Mouse (Mus musculus): ENCODE data around the gene Oasl2. TPM values are rescaled to one million over a fixed set of nuclear protein-coding genes. Genes with fewer than 3 reads are reported as not detected.
"Not testable (repeated sequence)": the region's sequence is repeated elsewhere in the genome, so short reads cannot be mapped to it uniquely, and the experiment has no call there.

The Oasl2 gene
- polyA plus RNA-seq, 1 experiment from 2014 or later, result 8.0 TPM

GRCm38 (mm10) chr5:114882319-114882718, 14.4 kb upstream of the Oasl2 start:
- H3K36me3 ChIP-seq; H3K27ac ChIP-seq; ATAC-seq; H3K4me1 ChIP-seq (replicated peaks); H3K27me3 ChIP-seq (replicated peaks); H3K4me2 ChIP-seq (replicated peaks); H3K4me3 ChIP-seq (replicated peaks); H3K9me3 ChIP-seq; H3K9ac ChIP-seq: not testable (repeated sequence)
- 79% methylated on average over 7 of the region's 7 CpGs for WGBS

GRCm38 (mm10) chr5:114883022-114883421, 13.7 kb upstream of the Oasl2 start:
- 86% methylated on average over 11 of the region's 11 CpGs for WGBS
- ATAC-seq, result no peak
- H3K36me3 ChIP-seq, result no peaks in the 10 kb centered on the region
- H3K9me3 ChIP-seq, result no peaks in the 10 kb centered on the region
- no peak overlapping the region for H3K9ac ChIP-seq
- no peak overlapping the region for H3K4me2 ChIP-seq (replicated peaks)
- H3K4me3 ChIP-seq (replicated peaks), result no peak overlapping the region
- no peaks in the 10 kb centered on the region for H3K27me3 ChIP-seq (replicated peaks)
- no peak overlapping the region for H3K27ac ChIP-seq
- no peaks in the 10 kb centered on the region for H3K4me1 ChIP-seq (replicated peaks)

GRCm38 (mm10) chr5:114886801-114887200, 9.9 kb upstream of the Oasl2 start:
- no peaks in the 10 kb centered on the region for H3K4me1 ChIP-seq (replicated peaks)
- H3K9ac ChIP-seq, result no peak overlapping the region
- WGBS, result 83% methylated on average over 6 of the region's 6 CpGs
- no peak overlapping the region for H3K27ac ChIP-seq
- H3K4me2 ChIP-seq (replicated peaks), result no peak overlapping the region
- no peak for ATAC-seq
- no peaks in the 10 kb centered on the region for H3K36me3 ChIP-seq
- H3K4me3 ChIP-seq (replicated peaks), result no peak overlapping the region
- H3K27me3 ChIP-seq (replicated peaks), result no peaks in the 10 kb centered on the region
- H3K9me3 ChIP-seq, result no peaks in the 10 kb centered on the region

GRCm38 (mm10) chr5:114888995-114889394, 7.7 kb upstream of the Oasl2 start:
- H3K4me2 ChIP-seq (replicated peaks), result no peak overlapping the region
- H3K27me3 ChIP-seq (replicated peaks), result no peaks in the 10 kb centered on the region
- H3K9ac ChIP-seq, result no peak overlapping the region
- H3K4me1 ChIP-seq (replicated peaks), result no peaks in the 10 kb centered on the region
- H3K36me3 ChIP-seq, result no peaks in the 10 kb centered on the region
- no peaks in the 10 kb centered on the region for H3K9me3 ChIP-seq
- WGBS, result 88% methylated on average over 2 of the region's 2 CpGs
- H3K4me3 ChIP-seq (replicated peaks), result no peak overlapping the region
- H3K27ac ChIP-seq, result no peak overlapping the region
- no peak for ATAC-seq

- Histone ChIP-seq H3K9me3 (no peaks in the 10 kb centered on the region), H3K27me3 (replicated peaks) (no peaks in the 10 kb centered on the region), H3K4me2 (replicated peaks) (no peak overlapping the region), H3K36me3 (no peaks in the 10 kb centered on the region), H3K4me3 (replicated peaks) (no peak overlapping the region), H3K4me1 (replicated peaks) (peaks cover 9% of the 10 kb centered on the region; the same call in 1 of the 2 replicates), H3K27ac (no peak overlapping the region), H3K9ac (no peak overlapping the region)
- no peak for ATAC-seq
- WGBS, result 69% methylated on average over 4 of the region's 4 CpGs
Measured at GRCm38 (mm10) chr5:114895542-114895941, 1.2 kb upstream of the Oasl2 start.

- Histone ChIP-seq H3K4me2 (replicated peaks) (peak overlapping the region; percentile 56), H3K4me1 (replicated peaks) (peaks cover 9% of the 10 kb centered on the region; the same call in 1 of the 2 replicates), H3K36me3 (no peaks in the 10 kb centered on the region), H3K27ac (peak overlapping the region; percentile 20), H3K9me3 (no peaks in the 10 kb centered on the region), H3K4me3 (replicated peaks) (peak overlapping the region; percentile 25), H3K27me3 (replicated peaks) (no peaks in the 10 kb centered on the region), H3K9ac (peak overlapping the region; percentile 26)
- ATAC-seq, result peak; percentile 63
- WGBS, result 9% methylated on average over 7 of the region's 7 CpGs
Measured at GRCm38 (mm10) chr5:114897374-114897793, 648 bp downstream of the Oasl2 start.

- H3K27me3 ChIP-seq (replicated peaks), result no peaks in the 10 kb centered on the region
- no peaks in the 10 kb centered on the region for H3K36me3 ChIP-seq
- no peak overlapping the region for H3K9ac ChIP-seq
- H3K27ac ChIP-seq, result no peak overlapping the region
- 71% methylated on average over 7 of the region's 7 CpGs for WGBS
- ATAC-seq, result no peak
- H3K9me3 ChIP-seq, result no peaks in the 10 kb centered on the region
- H3K4me3 ChIP-seq (replicated peaks), result no peak overlapping the region
- H3K4me2 ChIP-seq (replicated peaks), result no peak overlapping the region
- peaks cover 9% of the 10 kb centered on the region; the same call in 1 of the 2 replicates for H3K4me1 ChIP-seq (replicated peaks)
Measured at GRCm38 (mm10) chr5:114898857-114899256, 2.1 kb downstream of the Oasl2 start.

- Histone ChIP-seq H3K4me1 (replicated peaks) (peaks cover 9% of the 10 kb centered on the region; the same call in 1 of the 2 replicates), H3K4me3 (replicated peaks) (no peak overlapping the region), H3K4me2 (replicated peaks) (no peak overlapping the region), H3K36me3 (0 out of 2 replicates have a peak, but pooled peaks cover 3% of the 10 kb centered on the region), H3K9me3 (no peaks in the 10 kb centered on the region), H3K9ac (no peak overlapping the region), H3K27ac (no peak overlapping the region), H3K27me3 (replicated peaks) (no peaks in the 10 kb centered on the region)
- 38% methylated on average over 1 of the region's 1 CpGs for WGBS
- no peak for ATAC-seq
Measured at GRCm38 (mm10) chr5:114902413-114902812, 5.7 kb downstream of the Oasl2 start.

- 51% methylated on average over 13 of the region's 13 CpGs for WGBS
- no peak overlapping the region for H3K4me2 ChIP-seq (replicated peaks)
- H3K4me1 ChIP-seq (replicated peaks), result peaks cover 7% of the 10 kb centered on the region; the same call in 1 of the 2 replicates
- no peak overlapping the region for H3K27ac ChIP-seq
- H3K4me3 ChIP-seq (replicated peaks), result no peak overlapping the region
- H3K9ac ChIP-seq, result no peak overlapping the region
- 0 out of 2 replicates have a peak, but pooled peaks cover 3% of the 10 kb centered on the region for H3K36me3 ChIP-seq
- no peak for ATAC-seq
- no peaks in the 10 kb centered on the region for H3K9me3 ChIP-seq
- H3K27me3 ChIP-seq (replicated peaks), result no peaks in the 10 kb centered on the region
Measured at GRCm38 (mm10) chr5:114908598-114909305, 12.0 kb downstream of the Oasl2 start.

GRCm38 (mm10) chr5:114913686-114914085, 16.9 kb downstream of the Oasl2 start:
- Histone ChIP-seq H3K4me3 (replicated peaks) (no peak overlapping the region), H3K27ac (no peak overlapping the region), H3K9me3 (no peaks in the 10 kb centered on the region), H3K4me1 (replicated peaks) (no peaks in the 10 kb centered on the region), H3K27me3 (replicated peaks) (no peaks in the 10 kb centered on the region), H3K9ac (no peak overlapping the region), H3K4me2 (replicated peaks) (no peak overlapping the region), H3K36me3 (no peaks in the 10 kb centered on the region)
- ATAC-seq, result no peak
- 61% methylated on average over 4 of the region's 4 CpGs for WGBS

- no peaks in the 10 kb centered on the region for H3K9me3 ChIP-seq
- no peaks in the 10 kb centered on the region for H3K27me3 ChIP-seq (replicated peaks)
- no peak overlapping the region for H3K4me3 ChIP-seq (replicated peaks)
- no peak overlapping the region for H3K4me2 ChIP-seq (replicated peaks)
- no peaks in the 10 kb centered on the region for H3K36me3 ChIP-seq
- ATAC-seq, result no peak
- no peak overlapping the region for H3K27ac ChIP-seq
- WGBS, result 65% methylated on average over 8 of the region's 8 CpGs
- no peak overlapping the region for H3K9ac ChIP-seq
- no peaks in the 10 kb centered on the region for H3K4me1 ChIP-seq (replicated peaks)
Measured at GRCm38 (mm10) chr5:114914855-114915254, 18.1 kb downstream of the Oasl2 start.

- no peaks in the 10 kb centered on the region for H3K36me3 ChIP-seq
- no peak overlapping the region for H3K4me3 ChIP-seq (replicated peaks)
- no peak overlapping the region for H3K27ac ChIP-seq
- ATAC-seq, result no peak
- H3K9ac ChIP-seq, result no peak overlapping the region
- no peaks in the 10 kb centered on the region for H3K4me1 ChIP-seq (replicated peaks)
- no peaks in the 10 kb centered on the region for H3K9me3 ChIP-seq
- no peaks in the 10 kb centered on the region for H3K27me3 ChIP-seq (replicated peaks)
- no peak overlapping the region for H3K4me2 ChIP-seq (replicated peaks)
- 76% methylated on average over 5 of the region's 5 CpGs for WGBS
Measured at GRCm38 (mm10) chr5:114915854-114916253, 19.1 kb downstream of the Oasl2 start.

- H3K4me3 ChIP-seq (replicated peaks), result no peak overlapping the region
- no peak overlapping the region for H3K9ac ChIP-seq
- no peak overlapping the region for H3K4me2 ChIP-seq (replicated peaks)
- no peaks in the 10 kb centered on the region for H3K36me3 ChIP-seq
- no peak overlapping the region for H3K27ac ChIP-seq
- WGBS, result 76% methylated on average over 4 of the region's 4 CpGs
- H3K9me3 ChIP-seq, result no peaks in the 10 kb centered on the region
- H3K27me3 ChIP-seq (replicated peaks), result no peaks in the 10 kb centered on the region
- 0 out of 2 replicates have a peak, but pooled peaks cover 2% of the 10 kb centered on the region for H3K4me1 ChIP-seq (replicated peaks)
- ATAC-seq, result no peak
Measured at GRCm38 (mm10) chr5:114916777-114917176, 20.0 kb downstream of the Oasl2 start.
